Mouse (Mus musculus) heart, embryonic 10.5 days (tissue): ENCODE measurements around the gene Muc20. TPM values are rescaled to one million over a fixed set of nuclear protein-coding genes. Genes with fewer than 3 reads are reported as not detected.

Source experiments
- DNase-seq: peaks from one replicate; pipeline ENCODE4 v3.0.0-alpha.2; 2017; ENCODE audit warnings: low spot score
- H3K27ac ChIP-seq: fragments of 300-500 bp; sonication (generic); 2 replicates; pipeline ENCODE4 v1.5.1; 2016; ENCODE audit warnings: mild to moderate bottlenecking
- H3K27me3 ChIP-seq: fragments of 300-500 bp; sonication (generic); 2 replicates; pipeline ENCODE4 v1.6.1; 2016; ENCODE audit warnings: mild to moderate bottlenecking; ENCODE audit not compliant: poor library complexity, insufficient read depth, severe bottlenecking
- H3K36me3 ChIP-seq: fragments of 300-500 bp; sonication (generic); 2 replicates; pipeline ENCODE4 v1.6.1; 2016; ENCODE audit warnings: mild to moderate bottlenecking, moderate library complexity
- H3K4me1 ChIP-seq: fragments of 300-500 bp; sonication (generic); 2 replicates; pipeline ENCODE4 v1.6.1; 2016; ENCODE audit warnings: mild to moderate bottlenecking
- H3K4me3 ChIP-seq: fragments of 300-500 bp; sonication (generic); 2 replicates; pipeline ENCODE4 v1.5.1; 2016; ENCODE audit warnings: mild to moderate bottlenecking, moderate library complexity
- H3K9me3 ChIP-seq: fragments of 300-500 bp; sonication (generic); 2 replicates; pipeline ENCODE4 v1.6.1; 2016; ENCODE audit warnings: mild to moderate bottlenecking, moderate library complexity
- WGBS: fragments of 180-500 bp; shearing (Covaris S2); methylation state at CpG from one replicate; pipeline ENCODE4 v1.1.7; 2016; 5-methylcytosine and 5-hydroxymethylcytosine counted together
- polyA plus RNA-seq: library from polyadenylated mRNA; unstranded; fragments of >200 nt; fragmentation: Nextera tagmentation; extraction: Ambion mirVana; gene quantifications from 2 replicates; pipeline ENCODE4 v1.2.1, GENCODE M21; 2016

Muc20 gene
- polyA plus RNA-seq, 1 experiment from 2014 or later = 0.19 TPM

DNA sequence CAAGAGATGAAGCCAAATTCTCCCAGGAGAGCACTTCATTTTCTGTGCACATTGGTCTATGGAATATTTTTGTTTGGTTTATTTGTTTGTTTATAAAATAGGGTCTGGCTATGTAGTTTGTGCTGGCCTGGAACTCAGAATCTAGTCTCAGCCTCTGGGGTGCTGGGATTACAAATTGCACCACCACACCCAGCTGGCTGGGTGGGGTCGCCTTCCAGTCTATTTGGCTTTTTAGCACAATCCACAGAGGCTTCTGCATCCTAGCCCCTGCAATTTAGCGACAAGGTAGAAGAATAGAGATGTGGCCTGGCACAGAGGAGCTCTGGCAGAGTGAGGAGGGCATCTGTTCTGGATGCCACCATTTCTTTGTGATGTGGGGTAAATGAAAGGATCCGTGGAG lies 16.5 kb upstream of the Muc20 start:
- no peaks in the 10 kb centered on the region for H3K27me3 ChIP-seq
- 62% methylated on average over 3 of the region's 3 CpGs for WGBS
- no peaks in the 10 kb centered on the region for H3K9me3 ChIP-seq
- H3K27ac ChIP-seq = no peak overlapping the region
- no peak for DNase-seq
- peaks cover 26% of the 10 kb centered on the region for H3K4me1 ChIP-seq
- no peak overlapping the region for H3K4me3 ChIP-seq
- no peaks in the 10 kb centered on the region for H3K36me3 ChIP-seq

DNA sequence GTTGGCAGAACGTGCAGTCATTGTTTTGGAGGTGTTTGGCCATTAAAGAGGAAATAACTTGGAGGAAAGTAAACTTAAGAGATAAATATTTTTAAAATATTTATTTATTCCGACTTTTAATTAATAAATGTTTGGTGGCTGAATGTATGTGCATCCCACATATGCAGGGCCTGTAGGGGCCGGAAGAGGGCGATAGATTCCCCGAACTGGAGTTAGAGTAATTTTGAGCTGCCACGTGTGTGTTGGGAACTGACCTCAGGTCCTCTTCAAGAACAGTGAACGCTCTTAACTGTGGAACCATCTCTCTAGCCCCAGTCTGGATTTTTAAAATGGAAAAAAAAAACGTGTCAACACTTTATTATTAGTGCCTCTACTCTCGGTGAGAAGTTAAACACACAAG lies 16.1 kb upstream of the Muc20 start:
- Histone ChIP-seq H3K27ac (no peak overlapping the region), H3K4me1 (peaks cover 25% of the 10 kb centered on the region), H3K9me3 (no peaks in the 10 kb centered on the region), H3K4me3 (peak overlapping the region; percentile 33), H3K36me3 (no peaks in the 10 kb centered on the region), H3K27me3 (no peaks in the 10 kb centered on the region)
- DNase-seq = no peak
- WGBS = 47% methylated on average over 9 of the region's 9 CpGs

DNA sequence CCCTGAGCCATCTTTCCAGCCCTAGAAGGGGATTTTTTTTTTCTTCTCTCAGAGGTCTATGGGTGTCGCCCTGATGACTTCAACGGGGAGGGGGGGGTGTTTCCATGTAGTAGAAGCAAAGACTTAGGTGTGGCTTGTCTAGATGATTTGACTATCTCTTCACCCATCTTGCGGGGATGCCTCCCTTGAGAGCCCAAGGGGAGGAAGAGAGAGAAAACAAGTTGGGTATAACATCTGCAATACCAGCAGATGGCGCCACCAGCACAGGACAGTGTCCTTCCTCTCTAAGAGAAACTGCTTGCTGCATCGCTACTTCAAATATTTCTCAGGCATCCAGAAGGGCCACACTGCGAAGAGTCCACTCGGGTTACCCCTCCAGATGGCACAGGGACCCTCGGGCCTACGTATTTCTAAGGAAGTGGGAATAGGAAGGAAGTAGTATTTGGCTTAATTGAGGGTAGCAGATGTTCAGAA lies 15.7 kb upstream of the Muc20 start:
- 2% methylated on average over 9 of the region's 9 CpGs for WGBS
- Histone ChIP-seq H3K9me3 (no peaks in the 10 kb centered on the region), H3K36me3 (no peaks in the 10 kb centered on the region), H3K27ac (no peak overlapping the region), H3K4me1 (peaks cover 26% of the 10 kb centered on the region), H3K4me3 (peak overlapping the region; percentile 33), H3K27me3 (no peaks in the 10 kb centered on the region)
- DNase-seq = peak; percentile 89

DNA sequence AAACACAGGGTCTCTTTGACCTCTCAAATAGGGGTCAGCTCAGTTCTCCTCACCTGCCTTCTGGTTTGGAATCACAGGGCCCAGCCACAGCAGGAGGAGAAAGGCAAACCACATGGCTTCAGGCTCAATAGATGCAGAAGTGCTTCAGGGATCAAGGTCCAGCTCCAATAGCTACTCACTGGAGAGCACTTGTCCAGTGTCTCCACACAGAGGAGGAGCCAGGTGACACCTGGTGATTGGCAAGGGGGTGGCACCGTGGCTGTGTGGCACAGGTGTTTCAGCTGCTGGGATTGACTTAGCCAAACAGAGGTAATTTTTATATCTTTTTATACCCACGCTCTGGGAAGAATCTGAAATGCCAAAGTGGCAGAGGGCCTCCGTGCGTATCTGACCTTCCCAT lies 13.1 kb upstream of the Muc20 start, which contains the start of gene Smbd1:
Gene Smbd1, minus strand, starts transcription at position 157 of the 400 bp plus-strand sequence.
- WGBS = 81% methylated on average over 4 of the region's 4 CpGs

DNA sequence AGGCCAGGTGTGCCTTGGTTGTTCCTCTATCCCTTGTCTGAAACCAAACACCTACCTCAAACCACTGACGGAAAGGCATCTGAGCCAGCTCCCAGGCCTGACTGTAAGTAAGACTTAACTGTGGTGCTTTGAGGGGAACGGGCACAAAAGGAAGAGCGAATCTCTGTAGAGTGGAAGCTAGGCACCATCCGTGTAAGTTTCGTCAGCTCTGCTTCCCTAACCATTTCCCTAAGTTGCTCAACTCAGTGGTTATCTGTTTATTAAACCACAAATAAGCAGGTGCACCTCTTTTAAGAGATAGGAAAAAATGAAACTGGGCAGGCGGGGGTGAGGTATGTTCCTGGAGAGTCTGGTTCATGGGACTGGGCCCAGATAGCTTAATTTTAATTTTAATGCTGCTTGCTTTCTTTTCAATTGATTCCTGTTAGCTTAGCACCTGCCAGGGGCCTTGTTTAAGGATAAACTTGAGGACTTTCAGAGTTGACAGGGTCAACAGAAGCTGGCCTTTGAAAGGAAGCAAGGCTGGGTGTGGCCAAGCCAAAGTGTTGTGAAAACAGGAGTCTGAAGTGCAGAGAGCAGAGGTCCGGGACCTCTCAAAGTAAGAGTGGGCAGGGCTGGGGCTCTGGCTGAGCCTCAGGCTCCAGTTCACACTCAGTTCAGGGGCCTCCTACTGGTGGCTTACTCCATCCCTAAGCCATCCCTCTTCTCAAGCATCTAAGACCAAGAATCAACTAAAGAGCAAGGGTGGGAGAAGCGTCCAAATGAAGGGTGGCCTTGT lies 10.4 kb upstream of the Muc20 start:
- H3K27ac ChIP-seq = no peak overlapping the region
- H3K4me1 ChIP-seq = peaks cover 42% of the 10 kb centered on the region
- WGBS = 51% methylated on average over 8 of the region's 8 CpGs
- DNase-seq = no peak
- H3K36me3 ChIP-seq = no peaks in the 10 kb centered on the region
- no peaks in the 10 kb centered on the region for H3K9me3 ChIP-seq
- H3K4me3 ChIP-seq = no peak overlapping the region
- no peaks in the 10 kb centered on the region for H3K27me3 ChIP-seq

More for the DNA sequence above, 13.1 kb upstream of the Muc20 start, which contains the start of gene Smbd1:
- H3K27ac ChIP-seq = no peak within 1 kb of the TSS
- no peaks in the 10 kb centered on the region for H3K36me3 ChIP-seq
- no peak for DNase-seq
- H3K9me3 ChIP-seq = no peaks in the 10 kb centered on the region
- H3K27me3 ChIP-seq = no peaks in the 10 kb centered on the region
- H3K4me3 ChIP-seq = no peak within 1 kb of the TSS
- H3K4me1 ChIP-seq = peaks cover 40% of the 10 kb centered on the region

DNA sequence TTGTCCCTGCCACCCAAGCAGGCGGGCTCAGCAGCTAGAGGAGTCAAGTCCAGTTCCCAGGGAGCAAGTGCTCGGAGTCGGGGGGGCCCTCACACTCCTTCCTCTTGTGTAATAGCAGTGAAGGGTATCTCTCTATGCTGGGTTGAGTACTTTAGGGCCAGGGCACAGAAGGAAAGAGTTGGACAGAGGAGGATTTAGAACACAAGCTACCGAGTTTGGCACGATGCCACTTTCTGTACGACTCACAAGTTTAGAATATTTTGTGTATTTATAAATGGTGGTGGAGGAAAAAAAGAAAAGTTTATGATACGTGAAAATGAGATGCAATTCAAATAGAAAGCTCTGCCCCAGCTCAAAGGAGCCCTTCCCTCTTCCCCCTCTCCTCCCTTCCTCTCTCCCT lies 7.9 kb upstream of the Muc20 start:
- no peaks in the 10 kb centered on the region for H3K9me3 ChIP-seq
- DNase-seq = no peak
- peaks cover 42% of the 10 kb centered on the region for H3K4me1 ChIP-seq
- WGBS = 82% methylated on average over 7 of the region's 7 CpGs
- no peaks in the 10 kb centered on the region for H3K36me3 ChIP-seq
- H3K27ac ChIP-seq = no peak overlapping the region
- no peak overlapping the region for H3K4me3 ChIP-seq
- no peaks in the 10 kb centered on the region for H3K27me3 ChIP-seq

DNA sequence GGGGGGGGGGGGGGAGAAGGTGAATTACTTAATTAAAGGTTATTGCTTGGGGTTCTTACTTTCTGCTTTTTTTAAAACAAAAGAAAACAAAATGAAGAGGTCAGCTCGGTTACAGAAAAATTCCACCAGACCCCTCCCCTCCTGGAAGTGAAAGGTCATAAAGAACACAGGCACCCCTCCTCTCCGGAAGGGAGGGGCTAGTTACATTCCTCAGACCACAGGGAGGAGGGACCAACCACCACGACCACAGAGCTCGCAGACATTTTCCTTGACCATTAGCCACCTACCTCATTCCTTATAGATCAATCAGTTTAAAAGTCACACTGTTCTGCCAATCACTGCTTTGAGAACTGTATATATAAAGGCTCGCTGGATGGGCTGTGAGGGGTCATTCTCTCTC lies 6.7 kb upstream of the Muc20 start:
- no peak overlapping the region for H3K4me3 ChIP-seq
- H3K27ac ChIP-seq = no peak overlapping the region
- no peak for DNase-seq
- H3K4me1 ChIP-seq = peaks cover 42% of the 10 kb centered on the region
- WGBS = 41% methylated on average over 5 of the region's 5 CpGs
- H3K27me3 ChIP-seq = no peaks in the 10 kb centered on the region
- no peaks in the 10 kb centered on the region for H3K9me3 ChIP-seq
- no peaks in the 10 kb centered on the region for H3K36me3 ChIP-seq

DNA sequence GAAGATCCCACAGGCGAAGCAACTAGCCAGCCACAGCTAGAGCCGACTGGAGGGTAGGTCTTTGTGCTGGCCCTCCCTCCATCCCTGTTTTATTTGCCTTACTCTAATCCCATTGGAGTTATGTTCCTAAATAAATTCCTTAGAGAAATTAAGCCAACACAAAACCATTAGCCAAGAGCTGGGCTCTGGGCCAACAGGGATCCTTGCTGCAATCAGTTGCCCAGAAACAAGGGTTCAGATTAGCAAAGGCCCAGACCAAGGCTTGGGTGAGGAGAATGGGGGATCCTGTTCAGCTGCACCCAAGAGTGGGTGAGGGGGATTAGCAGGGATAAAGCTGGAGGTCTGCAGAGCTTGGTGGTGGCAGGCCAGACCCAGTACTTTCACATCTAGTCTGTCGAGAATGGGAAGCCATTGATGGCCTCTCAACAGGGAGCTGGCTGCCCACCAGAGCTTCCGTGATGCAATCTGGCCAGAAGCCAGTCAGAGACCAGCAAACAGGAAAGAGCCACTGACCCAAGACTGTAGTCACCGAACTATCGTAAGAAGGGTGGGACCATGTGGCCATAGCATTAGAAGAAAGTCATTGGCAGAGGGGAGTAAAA lies 6.1 kb upstream of the Muc20 start:
- peaks cover 48% of the 10 kb centered on the region for H3K4me1 ChIP-seq
- WGBS = 69% methylated on average over 6 of the region's 6 CpGs
- no peak for DNase-seq
- H3K27ac ChIP-seq = no peak overlapping the region
- no peak overlapping the region for H3K4me3 ChIP-seq
- H3K27me3 ChIP-seq = no peaks in the 10 kb centered on the region
- no peaks in the 10 kb centered on the region for H3K36me3 ChIP-seq
- no peaks in the 10 kb centered on the region for H3K9me3 ChIP-seq

DNA sequence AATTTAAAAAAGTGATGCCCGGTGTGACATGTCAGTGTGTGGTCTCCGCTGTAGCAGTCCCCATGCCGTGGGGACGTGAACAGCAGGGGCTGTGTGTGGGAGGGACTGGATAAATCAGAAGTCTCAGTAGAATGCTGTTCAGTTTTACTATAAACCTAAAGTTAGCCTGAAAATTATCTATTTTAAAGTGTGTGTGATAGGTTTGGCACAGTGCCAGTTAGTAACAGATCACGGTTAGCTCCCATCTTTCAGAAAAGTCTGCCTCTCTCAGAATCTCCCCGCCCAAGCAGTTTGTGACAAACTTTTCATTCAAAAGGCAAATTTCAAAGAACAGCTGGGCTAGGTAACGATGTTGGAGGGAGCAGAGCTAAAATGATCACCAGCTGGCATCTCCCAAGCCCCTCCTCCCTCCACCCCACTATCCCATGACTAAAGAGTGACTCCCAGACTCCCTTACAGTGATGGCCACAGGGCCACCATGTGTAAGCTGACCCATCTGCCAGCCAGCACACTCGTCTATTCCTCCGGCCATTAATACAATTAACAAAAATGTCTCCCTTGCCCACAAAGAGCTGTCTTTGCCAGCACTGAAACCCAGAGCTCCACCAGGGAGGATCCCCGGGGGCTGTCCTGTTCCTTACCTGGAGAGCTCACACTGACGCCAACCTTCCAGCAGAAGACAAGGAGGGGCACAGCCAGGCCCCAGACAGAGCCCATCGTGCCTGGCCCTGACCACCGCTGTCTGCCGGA lies 384 bp downstream of the Muc20 start:
- H3K9me3 ChIP-seq = no peaks in the 10 kb centered on the region
- H3K4me1 ChIP-seq = peaks cover 17% of the 10 kb centered on the region
- H3K27ac ChIP-seq = no peak overlapping the region
- H3K4me3 ChIP-seq = no peak overlapping the region
- H3K36me3 ChIP-seq = no peaks in the 10 kb centered on the region
- 76% methylated on average over 14 of the region's 14 CpGs for WGBS
- DNase-seq = no peak
- no peaks in the 10 kb centered on the region for H3K27me3 ChIP-seq

DNA sequence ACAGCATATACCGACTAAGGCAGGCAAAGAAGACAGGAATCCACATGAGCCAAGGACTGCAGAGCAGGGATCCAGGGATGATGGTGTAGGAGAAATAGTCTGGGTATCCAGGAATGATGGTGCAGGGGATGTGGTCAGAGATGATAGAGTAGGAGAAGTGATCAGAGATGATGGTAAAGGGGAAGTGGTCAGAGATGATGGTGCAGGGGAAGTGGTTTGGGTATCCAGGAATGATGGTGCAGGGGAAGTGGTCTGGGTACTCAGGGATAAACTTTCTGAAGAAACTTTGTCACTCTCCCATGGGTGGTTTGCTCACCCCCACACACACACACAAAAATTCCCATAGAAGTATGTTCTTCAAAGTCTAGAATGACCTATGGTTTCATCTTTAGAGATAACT lies 2.1 kb downstream of the Muc20 start:
- peaks cover 17% of the 10 kb centered on the region for H3K4me1 ChIP-seq
- H3K36me3 ChIP-seq = no peaks in the 10 kb centered on the region
- WGBS = 88% methylated on average over 1 of the region's 1 CpGs
- H3K27me3 ChIP-seq = no peaks in the 10 kb centered on the region
- no peak overlapping the region for H3K27ac ChIP-seq
- H3K9me3 ChIP-seq = no peaks in the 10 kb centered on the region
- no peak for DNase-seq
- no peak overlapping the region for H3K4me3 ChIP-seq

DNA sequence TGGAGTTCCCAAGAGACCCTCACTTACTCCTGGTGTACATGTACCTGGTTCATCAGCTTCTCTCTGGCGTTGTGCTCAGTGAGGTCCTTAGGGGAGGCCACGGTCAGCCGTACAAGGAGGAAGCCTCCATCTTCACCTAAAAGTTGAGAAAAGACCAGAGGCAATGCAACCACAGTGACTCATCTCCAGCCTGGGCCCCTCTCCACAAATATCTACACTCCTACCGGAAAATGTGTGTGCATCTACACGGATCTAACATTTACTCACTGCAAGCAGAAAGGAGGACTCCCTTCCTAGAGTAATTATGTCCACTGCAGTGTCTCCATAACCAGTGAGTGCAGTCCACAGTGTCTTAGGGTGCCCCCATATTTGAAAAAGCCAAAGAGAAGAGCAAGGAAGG lies 7.2 kb downstream of the Muc20 start:
- peaks cover 9% of the 10 kb centered on the region for H3K4me1 ChIP-seq
- no peaks in the 10 kb centered on the region for H3K27me3 ChIP-seq
- WGBS = 85% methylated on average over 5 of the region's 5 CpGs
- no peak for DNase-seq
- H3K27ac ChIP-seq = no peak overlapping the region
- H3K9me3 ChIP-seq = peaks cover 4% of the 10 kb centered on the region
- no peaks in the 10 kb centered on the region for H3K36me3 ChIP-seq
- no peak overlapping the region for H3K4me3 ChIP-seq

DNA sequence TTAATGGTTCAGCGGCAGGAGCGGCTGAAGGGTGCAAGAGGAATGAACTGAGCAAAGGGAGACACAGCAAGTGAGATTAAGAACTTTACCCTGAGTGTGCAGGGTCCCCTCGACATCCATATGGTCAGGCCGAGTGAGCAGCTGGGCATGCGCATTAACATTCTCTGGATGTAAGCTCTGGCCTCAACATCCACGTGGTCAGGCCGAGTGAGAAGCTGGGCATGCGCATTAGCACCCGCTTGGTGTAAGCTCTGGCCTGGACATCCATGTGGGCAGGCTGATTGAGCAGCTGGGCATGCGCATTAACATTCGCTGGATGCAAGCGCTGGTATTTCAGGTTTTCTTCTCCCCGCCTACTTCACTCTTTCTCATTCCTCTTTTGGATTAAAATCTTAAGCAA lies 12.4 kb downstream of the Muc20 start:
- no peak overlapping the region for H3K4me3 ChIP-seq
- no peak overlapping the region for H3K27ac ChIP-seq
- no peak for DNase-seq
- H3K36me3 ChIP-seq = no peaks in the 10 kb centered on the region
- no peaks in the 10 kb centered on the region for H3K4me1 ChIP-seq
- peaks cover 4% of the 10 kb centered on the region for H3K9me3 ChIP-seq
- no peaks in the 10 kb centered on the region for H3K27me3 ChIP-seq
- 81% methylated on average over 13 of the region's 13 CpGs for WGBS
